Mouse (Mus musculus): ENCODE results near the gene Ssu2. TPM values are rescaled to one million over a fixed set of nuclear protein-coding genes. Genes with fewer than 3 reads are reported as not detected.

Gene Ssu2
- polyA plus RNA-seq, 1 experiment from 2014 or later, result 2.6 TPM

GRCm38 (mm10) chr6:112333930-112334329, 53.9 kb downstream of the Ssu2 start:
- H3K4me3 ChIP-seq, result no peak overlapping the region
- no peaks in the 10 kb centered on the region for H3K4me1 ChIP-seq
- H3K4me2 ChIP-seq (replicated peaks), result no peak overlapping the region
- no peak overlapping the region for H3K9ac ChIP-seq
- 84% methylated on average over 5 of the region's 5 CpGs for WGBS
- no peaks in the 10 kb centered on the region for H3K36me3 ChIP-seq
- ATAC-seq (ENCODE audit: low FRiP score, low read depth), result no peak
- no peak overlapping the region for H3K27ac ChIP-seq
- H3K9me3 ChIP-seq, result no peaks in the 10 kb centered on the region
- no peaks in the 10 kb centered on the region for H3K27me3 ChIP-seq

- ATAC-seq (ENCODE audit: low FRiP score, low read depth), result no peak
- no peak overlapping the region for H3K27ac ChIP-seq
- H3K27me3 ChIP-seq, result no peaks in the 10 kb centered on the region
- no peak overlapping the region for H3K4me2 ChIP-seq (replicated peaks)
- no peak overlapping the region for H3K9ac ChIP-seq
- no peaks in the 10 kb centered on the region for H3K36me3 ChIP-seq
- H3K4me1 ChIP-seq, result no peaks in the 10 kb centered on the region
- H3K9me3 ChIP-seq, result no peaks in the 10 kb centered on the region
- WGBS, result 59% methylated on average over 6 of the region's 6 CpGs
- H3K4me3 ChIP-seq, result no peak overlapping the region
These were observed 56.6 kb downstream of the Ssu2 start for GRCm38 (mm10) chr6:112331223-112331598.

- no peaks in the 10 kb centered on the region for H3K9me3 ChIP-seq
- H3K27me3 ChIP-seq, result no peaks in the 10 kb centered on the region
- no peaks in the 10 kb centered on the region for H3K4me1 ChIP-seq
- no peak overlapping the region for H3K4me2 ChIP-seq (replicated peaks)
- 84% methylated on average over 5 of the region's 5 CpGs for WGBS
- no peak for ATAC-seq (ENCODE audit: low FRiP score, low read depth)
- no peak overlapping the region for H3K9ac ChIP-seq
- no peaks in the 10 kb centered on the region for H3K36me3 ChIP-seq
- H3K4me3 ChIP-seq, result no peak overlapping the region
- H3K27ac ChIP-seq, result no peak overlapping the region
These were observed 57.2 kb downstream of the Ssu2 start for GRCm38 (mm10) chr6:112330520-112331222.

GRCm38 (mm10) chr6:112327793-112328192, 60.0 kb downstream of the Ssu2 start:
- Histone ChIP-seq H3K9ac (no peak overlapping the region), H3K4me2 (replicated peaks) (no peak overlapping the region), H3K36me3 (no peaks in the 10 kb centered on the region), H3K27ac (no peak overlapping the region), H3K4me1 (no peaks in the 10 kb centered on the region), H3K9me3 (no peaks in the 10 kb centered on the region), H3K27me3 (no peaks in the 10 kb centered on the region), H3K4me3 (no peak overlapping the region)
- ATAC-seq (ENCODE audit: low FRiP score, low read depth), result no peak
- whole genome bisulfite sequencing, result 75% methylated on average over 5 of the region's 5 CpGs

- H3K9ac ChIP-seq, result no peak overlapping the region
- no peak overlapping the region for H3K27ac ChIP-seq
- no peak overlapping the region for H3K4me2 ChIP-seq (replicated peaks)
- H3K4me3 ChIP-seq, result no peak overlapping the region
- no peaks in the 10 kb centered on the region for H3K27me3 ChIP-seq
- H3K36me3 ChIP-seq, result no peaks in the 10 kb centered on the region
- H3K9me3 ChIP-seq, result no peaks in the 10 kb centered on the region
- 88% methylated on average over 3 of the region's 3 CpGs for WGBS
- ATAC-seq (ENCODE audit: low FRiP score, low read depth), result no peak
- no peaks in the 10 kb centered on the region for H3K4me1 ChIP-seq
These were observed 62.6 kb downstream of the Ssu2 start for GRCm38 (mm10) chr6:112325213-112325612.

GRCm38 (mm10) chr6:112322916-112323315, 64.9 kb downstream of the Ssu2 start:
- no peak overlapping the region for H3K9ac ChIP-seq
- H3K27me3 ChIP-seq, result no peaks in the 10 kb centered on the region
- H3K4me1 ChIP-seq, result no peaks in the 10 kb centered on the region
- ATAC-seq (ENCODE audit: low FRiP score, low read depth), result no peak
- no peaks in the 10 kb centered on the region for H3K36me3 ChIP-seq
- no peak overlapping the region for H3K4me2 ChIP-seq (replicated peaks)
- WGBS, result 85% methylated on average over 5 of the region's 5 CpGs
- no peak overlapping the region for H3K4me3 ChIP-seq
- H3K27ac ChIP-seq, result no peak overlapping the region
- no peaks in the 10 kb centered on the region for H3K9me3 ChIP-seq

- Histone ChIP-seq H3K27me3 (no peaks in the 10 kb centered on the region), H3K4me1 (no peaks in the 10 kb centered on the region), H3K4me2 (replicated peaks) (no peak overlapping the region), H3K36me3 (peaks cover 2% of the 10 kb centered on the region; the same call in 1 of the 2 replicates), H3K4me3 (no peak overlapping the region), H3K9me3 (no peaks in the 10 kb centered on the region), H3K9ac (no peak overlapping the region), H3K27ac (no peak overlapping the region)
- no peak for ATAC-seq (ENCODE audit: low FRiP score, low read depth)
- WGBS, result 55% methylated on average over 5 of the region's 5 CpGs
These were observed 67.1 kb downstream of the Ssu2 start for GRCm38 (mm10) chr6:112320679-112321078.

- no peaks in the 10 kb centered on the region for H3K9me3 ChIP-seq
- no peak overlapping the region for H3K27ac ChIP-seq
These were observed 68.4 kb downstream of the Ssu2 start for GRCm38 (mm10) chr6:112319449-112319848.

GRCm38 (mm10) chr6:112311385-112311784, 76.4 kb downstream of the Ssu2 start:
- Histone ChIP-seq H3K9ac (no peak overlapping the region), H3K4me2 (replicated peaks) (no peak overlapping the region), H3K4me3 (no peak overlapping the region), H3K36me3 (peaks cover 5% of the 10 kb centered on the region; the same call in 1 of the 2 replicates), H3K9me3 (no peaks in the 10 kb centered on the region), H3K27ac (no peak overlapping the region), H3K27me3 (no peaks in the 10 kb centered on the region), H3K4me1 (peaks cover 27% of the 10 kb centered on the region)
- peak; percentile 84 for ATAC-seq (ENCODE audit: low FRiP score, low read depth)
- WGBS, result 10% methylated on average over 4 of the region's 4 CpGs

More at GRCm38 (mm10) chr6:112319449-112319848, 68.4 kb downstream of the Ssu2 start:
- H3K9ac ChIP-seq, result no peak overlapping the region
- no peak overlapping the region for H3K4me2 ChIP-seq (replicated peaks)
- 90% methylated on average over 4 of the region's 4 CpGs for WGBS
- peaks cover 5% of the 10 kb centered on the region; the same call in 1 of the 2 replicates for H3K36me3 ChIP-seq
- no peak overlapping the region for H3K4me3 ChIP-seq
- H3K27me3 ChIP-seq, result no peaks in the 10 kb centered on the region
- H3K4me1 ChIP-seq, result no peaks in the 10 kb centered on the region
- no peak for ATAC-seq (ENCODE audit: low FRiP score, low read depth)

GRCm38 (mm10) chr6:112309330-112309938, 78.4 kb downstream of the Ssu2 start:
- WGBS, result 29% methylated on average over 6 of the region's 6 CpGs
- H3K4me3 ChIP-seq, result no peak overlapping the region
- no peaks in the 10 kb centered on the region for H3K36me3 ChIP-seq
- H3K9me3 ChIP-seq, result no peaks in the 10 kb centered on the region
- no peak overlapping the region for H3K9ac ChIP-seq
- H3K27me3 ChIP-seq, result peaks cover 3% of the 10 kb centered on the region; the same call in 1 of the 2 replicates
- H3K4me2 ChIP-seq (replicated peaks), result no peak overlapping the region
- ATAC-seq (ENCODE audit: low FRiP score, low read depth), result peak; percentile 45; the same call in 1 of the 2 replicates
- H3K4me1 ChIP-seq, result peaks cover 34% of the 10 kb centered on the region
- no peak overlapping the region; the same call in 1 of the 2 replicates for H3K27ac ChIP-seq

All from limb, embryonic 13.5 days (tissue).